Mouse (Mus musculus): ENCODE measurements at regions not wholly inside any gene's neighbourhood (a gene's known extent, or its start where the extent isn't known, plus 50 kb on each side); places are given as distances from the start of the nearest gene placed in this dataset.
"Not testable (repeated sequence)": the region's sequence is repeated elsewhere in the genome, so short reads cannot be mapped to it uniquely, and the experiment has no call there.

- no peak for DNase-seq (ENCODE audit: low spot score)
These were observed 58.0 kb upstream of the Dmrta1 start for GRCm38 (mm10) chr4:89621260-89621659.

DNA sequence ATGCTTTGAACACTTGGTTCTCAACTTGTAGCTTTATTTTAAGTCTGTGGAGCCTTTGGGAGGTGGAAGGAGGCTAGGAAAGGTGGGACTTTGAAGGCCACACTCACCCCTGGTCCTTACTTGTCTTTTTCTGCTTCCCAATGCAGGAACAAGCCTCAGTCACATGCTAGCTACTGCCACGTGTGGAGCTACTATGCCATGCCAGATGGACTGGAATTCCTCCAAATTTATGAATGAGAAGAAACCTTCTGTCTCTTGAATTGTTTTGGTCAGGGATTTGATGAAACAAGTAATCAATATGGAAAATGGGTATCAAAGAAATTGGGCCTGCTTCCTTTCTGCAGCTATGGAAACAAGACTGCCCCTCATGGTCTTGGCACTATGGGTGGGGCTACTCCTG, 74.5 kb upstream of the Dmrta1 start:
- DNase-seq (ENCODE audit: low spot score), result no peak

- DNase-seq (ENCODE audit: low spot score), result peak; percentile 2
These were observed 103.7 kb upstream of the Dmrta1 start for GRCm38 (mm10) chr4:89575529-89575928.

- DNase-seq (ENCODE audit: low spot score), result no peak
These were observed 124.3 kb upstream of the Dmrta1 start for GRCm38 (mm10) chr4:89554711-89555466.

GRCm38 (mm10) chr4:89552556-89552955, 126.7 kb upstream of the Dmrta1 start:
- no peak for DNase-seq (ENCODE audit: low spot score)

DNA sequence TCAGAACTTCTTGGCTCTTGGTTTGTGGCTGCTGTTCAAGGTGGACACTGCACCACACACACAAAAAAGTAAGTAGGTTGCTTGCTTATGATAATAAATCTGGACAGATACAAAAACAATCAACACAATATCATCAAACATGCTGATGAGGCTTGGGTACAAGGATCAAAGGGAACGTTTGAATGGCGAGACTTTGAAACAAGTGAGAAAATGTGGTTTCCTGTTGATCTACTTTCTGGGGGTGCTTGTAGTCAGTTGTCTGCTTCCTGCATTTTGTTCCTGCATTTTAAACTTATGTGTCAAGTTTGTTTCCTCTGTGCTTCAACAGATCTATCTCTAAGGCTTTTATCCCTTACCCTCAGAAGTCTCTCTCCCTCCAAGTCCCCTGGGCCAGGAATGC, 128.7 kb upstream of the Dmrta1 start:
- no peak for DNase-seq (ENCODE audit: low spot score)

- no peak for DNase-seq (ENCODE audit: low spot score)
These were observed 146.8 kb upstream of the Dmrta1 start for GRCm38 (mm10) chr4:89532462-89532861.

DNA sequence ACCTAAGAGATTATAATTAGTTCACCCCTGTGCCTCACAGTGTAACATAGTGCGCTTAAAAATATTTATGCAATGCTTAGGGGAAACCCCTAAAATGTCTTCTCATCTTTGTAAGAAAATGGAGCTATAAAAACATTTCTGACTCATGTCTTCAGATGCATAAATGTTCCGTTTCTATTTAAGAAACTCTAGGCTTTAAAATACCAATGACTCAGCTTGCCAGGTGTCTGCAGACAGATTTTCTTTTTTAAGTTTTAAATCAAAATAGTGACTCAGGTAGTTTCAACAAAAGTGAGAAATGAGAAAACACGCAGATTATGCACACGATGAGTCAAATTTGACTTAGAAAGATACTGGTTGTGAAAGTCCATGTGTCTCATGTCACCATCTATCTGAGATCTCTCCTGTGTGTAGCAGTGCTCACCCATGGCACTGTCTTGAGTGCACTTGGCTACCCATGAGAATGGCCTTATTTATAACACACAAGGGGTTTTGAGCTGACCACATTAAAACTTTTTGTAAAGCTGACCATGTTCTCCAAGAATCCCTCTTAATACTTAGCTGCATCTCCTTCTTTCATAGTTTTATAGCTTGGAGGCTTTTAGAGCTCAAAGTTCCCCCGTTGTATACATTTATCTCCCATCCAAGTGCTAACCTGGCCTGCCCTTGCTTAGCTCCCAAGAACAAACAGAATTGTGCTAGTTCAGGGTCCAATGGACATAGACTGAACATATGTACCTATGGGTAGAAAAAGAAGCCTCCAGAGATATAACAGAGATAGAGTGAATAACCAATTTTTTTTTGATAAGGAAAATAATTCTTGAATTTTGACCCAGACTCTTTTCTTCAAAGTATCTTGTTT, 149.0 kb upstream of the Dmrta1 start:
- no peak for DNase-seq (ENCODE audit: low spot score)

DNA sequence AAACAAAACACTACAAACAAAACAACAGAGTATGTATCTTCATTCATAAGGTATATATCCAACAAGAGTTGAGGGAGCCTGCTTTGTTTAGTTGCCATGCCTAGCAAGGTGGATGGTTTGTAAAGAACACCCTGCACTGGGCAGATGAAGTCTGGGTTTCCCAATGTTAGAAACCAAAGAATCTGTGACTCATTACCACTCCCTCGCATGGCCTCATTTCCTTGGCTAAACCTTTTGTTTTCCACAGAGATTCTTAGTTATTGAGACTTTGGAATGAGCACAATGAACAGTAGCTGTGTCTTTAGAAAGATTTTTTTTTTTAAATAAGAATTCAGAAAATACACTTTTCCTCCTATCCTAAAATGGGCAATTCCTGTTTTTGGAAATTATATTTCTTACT, 151.3 kb upstream of the Dmrta1 start:
- DNase-seq (ENCODE audit: low spot score), result no peak

DNA sequence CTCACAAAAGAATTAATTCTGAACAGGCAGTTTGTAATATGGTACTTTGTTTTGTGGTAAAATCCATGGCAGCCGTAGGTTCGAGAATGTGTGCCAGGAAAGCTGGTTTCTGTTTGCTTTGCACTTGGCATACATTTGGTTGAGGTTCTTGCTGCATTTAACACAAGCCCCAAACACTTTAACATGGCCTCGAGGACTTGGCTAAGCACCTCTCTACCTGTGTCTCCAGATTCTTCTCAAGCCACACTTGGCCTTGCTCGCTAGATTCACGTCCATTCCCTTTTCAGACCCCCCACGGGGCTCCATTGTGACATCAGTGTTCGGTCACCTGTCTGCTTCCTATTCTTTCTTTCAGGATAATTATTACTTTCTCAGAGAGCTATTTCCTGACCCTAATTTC, 151.9 kb upstream of the Dmrta1 start:
- no peak for DNase-seq (ENCODE audit: low spot score)

- DNase-seq (ENCODE audit: low spot score), result not testable (repeated sequence)
These were observed 153.7 kb upstream of the Dmrta1 start for GRCm38 (mm10) chr4:89525525-89525924.

DNA sequence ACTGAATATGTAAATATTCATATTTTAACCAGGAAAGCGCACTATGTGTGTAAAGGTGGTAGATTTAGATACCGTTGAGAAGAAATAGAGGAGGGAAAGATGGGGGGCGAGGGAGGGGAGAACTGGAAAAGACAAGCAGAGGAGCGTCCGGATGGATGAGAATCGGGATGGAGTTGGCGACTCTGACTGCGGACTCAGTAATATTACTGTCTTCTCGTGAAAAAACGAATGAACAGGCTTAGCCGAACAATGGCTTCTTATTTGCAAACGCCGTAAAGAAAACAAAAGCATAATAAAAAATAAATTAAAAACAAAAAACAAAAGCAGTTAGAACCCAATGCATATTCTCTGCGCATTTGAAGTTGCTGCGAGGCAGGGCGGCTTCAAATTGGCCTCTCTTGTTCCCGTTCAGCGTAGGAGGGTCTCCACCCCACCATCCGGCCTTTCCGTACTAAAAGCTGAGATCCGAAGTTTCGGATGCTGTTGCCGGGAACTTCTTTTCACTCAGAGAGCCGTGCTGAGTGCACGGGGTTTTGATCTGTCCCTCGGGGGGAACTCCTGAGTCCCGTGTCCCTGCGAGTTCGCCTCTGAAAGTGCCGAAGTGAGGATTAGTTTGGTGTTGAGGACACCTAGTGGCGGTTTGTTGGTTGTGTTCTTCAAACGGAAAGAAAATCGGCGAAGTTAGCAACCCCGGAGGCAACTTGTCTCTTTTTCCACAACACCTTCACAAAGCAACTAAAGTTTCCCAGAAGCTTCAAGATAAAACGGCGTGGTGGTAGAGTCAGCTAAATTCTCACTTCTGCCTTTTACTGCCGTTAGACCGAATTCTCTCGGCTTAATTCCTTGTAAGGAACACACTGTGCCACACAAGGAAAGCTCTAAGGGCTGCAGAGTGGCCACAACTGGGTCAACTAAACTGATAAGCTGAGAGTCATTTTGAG, 154.7 kb upstream of the Dmrta1 start:
- peak; percentile 18 for DNase-seq (ENCODE audit: low spot score)

DNA sequence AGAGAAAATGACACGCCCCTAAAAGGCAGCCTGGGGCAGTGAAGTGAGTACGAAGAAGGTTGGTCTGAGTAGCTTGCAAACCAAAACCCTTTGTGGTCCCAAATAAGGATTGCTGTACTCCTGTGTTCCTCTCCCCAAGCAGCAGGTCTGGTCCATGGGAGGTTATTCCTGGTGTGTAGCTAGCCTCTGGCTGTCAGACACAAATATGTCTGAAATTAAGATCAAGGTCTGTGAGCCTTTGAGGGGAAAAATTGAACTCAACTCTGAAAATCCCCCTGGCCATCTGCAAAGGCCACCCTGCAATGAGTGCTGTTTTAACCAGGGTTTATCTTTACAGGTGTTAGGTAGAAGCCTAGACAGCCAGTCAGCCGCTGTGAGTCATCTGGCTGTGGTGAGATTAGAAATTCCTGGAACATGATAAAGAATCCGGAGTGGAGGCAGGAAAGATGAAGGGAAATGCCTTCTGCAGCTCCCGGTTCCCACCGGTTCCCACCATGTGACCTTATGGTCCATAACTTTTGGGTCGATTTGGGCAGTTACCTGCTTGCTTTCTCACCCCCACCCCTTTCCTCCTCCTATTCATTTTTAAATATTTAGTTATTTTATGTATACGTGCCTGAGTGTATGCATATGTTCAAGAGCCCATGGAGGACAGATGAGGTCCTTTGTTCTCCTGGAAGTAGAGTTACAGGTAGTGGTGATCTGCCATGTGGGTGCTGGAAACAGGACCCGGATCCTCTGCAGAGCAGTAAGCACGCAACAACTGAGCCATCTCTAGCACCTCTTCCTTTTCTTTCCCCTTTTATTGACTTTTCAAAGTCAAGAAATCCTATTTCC, 155.6 kb upstream of the Dmrta1 start:
- no peak for DNase-seq (ENCODE audit: low spot score)

GRCm38 (mm10) chr4:89518027-89518426, 161.2 kb upstream of the Dmrta1 start:
- no peak for DNase-seq (ENCODE audit: low spot score)

DNA sequence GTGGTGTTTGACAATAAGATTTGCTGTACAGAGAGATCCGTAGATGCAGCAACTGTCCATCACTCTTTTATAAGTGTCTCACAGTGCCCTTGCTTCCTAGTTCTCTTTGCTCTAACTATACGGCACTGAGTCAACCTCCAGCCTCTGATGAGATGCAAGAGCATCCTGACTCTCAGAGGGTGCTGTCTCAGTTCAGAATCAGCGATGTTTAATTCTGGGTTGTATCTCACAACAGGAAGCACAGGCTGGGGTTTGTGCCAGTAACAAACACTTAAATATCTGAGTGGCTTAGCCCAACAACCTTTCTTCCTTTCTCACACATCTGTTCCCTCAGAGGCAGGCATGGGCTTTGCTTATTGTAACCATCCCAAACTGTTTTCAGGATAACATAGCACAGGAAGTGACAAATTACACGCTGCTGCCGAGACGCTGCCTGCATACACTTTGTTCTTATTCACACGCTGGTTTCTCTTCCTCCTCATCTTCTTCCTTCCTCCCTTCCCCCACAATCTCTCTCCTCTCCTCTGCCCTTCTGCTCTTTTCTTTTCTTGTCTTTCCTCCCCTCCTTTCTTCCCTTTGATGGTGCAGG, 163.3 kb upstream of the Dmrta1 start:
- DNase-seq (ENCODE audit: low spot score), result no peak

DNA sequence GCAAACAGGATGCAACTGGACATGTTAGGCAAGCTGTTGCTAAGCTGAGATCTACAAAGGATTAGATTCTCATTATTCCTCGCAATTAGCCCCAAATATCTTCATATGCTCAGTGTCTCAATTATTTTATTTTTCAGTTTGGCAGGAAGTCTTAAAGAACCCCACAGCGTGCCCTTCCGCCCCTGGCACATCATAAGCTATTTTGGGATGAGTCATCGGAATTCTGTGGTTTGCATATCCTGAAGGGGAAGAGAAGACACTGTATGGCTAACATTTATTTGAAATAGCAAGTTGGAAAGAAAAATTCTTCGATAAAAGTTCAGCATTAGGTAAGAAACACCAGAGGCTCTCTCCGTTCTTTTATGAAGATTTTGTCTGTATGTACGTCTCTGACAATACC, 164.3 kb upstream of the Dmrta1 start:
- no peak for DNase-seq (ENCODE audit: low spot score)

GRCm38 (mm10) chr4:89510593-89510992, 168.6 kb upstream of the Dmrta1 start:
- no peak for DNase-seq (ENCODE audit: low spot score)

GRCm38 (mm10) chr4:89509655-89510391, 169.4 kb upstream of the Dmrta1 start:
- DNase-seq (ENCODE audit: low spot score), result no peak

GRCm38 (mm10) chr4:89508103-89508763, 171.0 kb upstream of the Dmrta1 start:
- DNase-seq (ENCODE audit: low spot score), result no peak

GRCm38 (mm10) chr4:89505368-89505819, 173.8 kb upstream of the Dmrta1 start:
- no peak for DNase-seq (ENCODE audit: low spot score)
